Mouse (Mus musculus) ovary, postnatal 36 days (tissue): ENCODE measurements around the gene Ncor2.
A peak's percentile ranks its signal among the peaks of the same experiment; 100 is the strongest.

ENCODE experiments used
- DNase-seq: peaks from one replicate; pipeline ENCODE4 v3.0.0; 2022; ENCODE audit warnings: low spot score, mixed read lengths

Gene Ncor2

GRCm38 (mm10) chr5:125168101-125168500 is 10.9 kb downstream of the Ncor2 start:
- no peak for DNase-seq

GRCm38 (mm10) chr5:125167524-125167923 is 11.5 kb downstream of the Ncor2 start:
- DNase-seq, result no peak

GRCm38 (mm10) chr5:125165993-125166392 is 13.0 kb downstream of the Ncor2 start:
- no peak for DNase-seq

- DNase-seq, result peak; percentile 82
These were observed 14.4 kb downstream of the Ncor2 start for GRCm38 (mm10) chr5:125164465-125165167.

GRCm38 (mm10) chr5:125163441-125164050 is 15.5 kb downstream of the Ncor2 start:
- no peak for DNase-seq

- DNase-seq, result no peak
These were observed 16.6 kb downstream of the Ncor2 start for GRCm38 (mm10) chr5:125162461-125162860.

- no peak for DNase-seq
These were observed 19.1 kb downstream of the Ncor2 start for GRCm38 (mm10) chr5:125159804-125160405.

- peak; percentile 72 for DNase-seq
These were observed 19.7 kb downstream of the Ncor2 start for GRCm38 (mm10) chr5:125159293-125159692.

GRCm38 (mm10) chr5:125158232-125158961 is 20.6 kb downstream of the Ncor2 start:
- DNase-seq, result peak; percentile 75

- DNase-seq, result no peak
These were observed 21.5 kb downstream of the Ncor2 start for GRCm38 (mm10) chr5:125157375-125158033.

- DNase-seq, result no peak
These were observed 22.4 kb downstream of the Ncor2 start for GRCm38 (mm10) chr5:125156418-125157205.

- DNase-seq, result no peak
These were observed 23.6 kb downstream of the Ncor2 start for GRCm38 (mm10) chr5:125155451-125155850.

GRCm38 (mm10) chr5:125154989-125155388 is 24.0 kb downstream of the Ncor2 start:
- peak; percentile 49 for DNase-seq

GRCm38 (mm10) chr5:125154178-125154577 is 24.8 kb downstream of the Ncor2 start:
- DNase-seq, result no peak

- no peak for DNase-seq
These were observed 25.7 kb downstream of the Ncor2 start for GRCm38 (mm10) chr5:125153201-125153816.

GRCm38 (mm10) chr5:125151872-125152534 is 27.0 kb downstream of the Ncor2 start:
- peak; percentile 59 for DNase-seq

GRCm38 (mm10) chr5:125150951-125151564 is 28.0 kb downstream of the Ncor2 start:
- no peak for DNase-seq

- DNase-seq, result no peak
These were observed 29.9 kb downstream of the Ncor2 start for GRCm38 (mm10) chr5:125149142-125149541.

GRCm38 (mm10) chr5:125148686-125149085 is 30.3 kb downstream of the Ncor2 start:
- peak; percentile 58 for DNase-seq

- DNase-seq, result no peak
These were observed 30.8 kb downstream of the Ncor2 start for GRCm38 (mm10) chr5:125148173-125148572.
